Mouse (Mus musculus): Measurements from ENCODE around the gene Myl12a.

Gene Myl12a

GRCm38 (mm10) chr17:70986831-70987660, 15.6 kb downstream of the Myl12a start:
- no peak for DNase-seq

GRCm38 (mm10) chr17:70986355-70986740, 16.3 kb downstream of the Myl12a start:
- DNase-seq = no peak

- peak; percentile 16 for DNase-seq
These were observed 16.9 kb downstream of the Myl12a start for GRCm38 (mm10) chr17:70985501-70986354.

GRCm38 (mm10) chr17:70979345-70980223, 23.1 kb downstream of the Myl12a start:
- peak; percentile 21 for DNase-seq

GRCm38 (mm10) chr17:70977799-70978198, 24.9 kb downstream of the Myl12a start:
- DNase-seq = no peak

GRCm38 (mm10) chr17:70974065-70974464, 28.6 kb downstream of the Myl12a start:
- peak; percentile 63 for DNase-seq

- peak; percentile 18 for DNase-seq
These were observed 29.3 kb downstream of the Myl12a start for GRCm38 (mm10) chr17:70973398-70973797.

GRCm38 (mm10) chr17:70971206-70971605, 31.5 kb downstream of the Myl12a start:
- no peak for DNase-seq

GRCm38 (mm10) chr17:70968606-70969191, 34.0 kb downstream of the Myl12a start:
- DNase-seq = no peak

GRCm38 (mm10) chr17:70967646-70968045, 35.0 kb downstream of the Myl12a start:
- no peak for DNase-seq

GRCm38 (mm10) chr17:70967191-70967590, 35.5 kb downstream of the Myl12a start:
- DNase-seq = no peak

GRCm38 (mm10) chr17:70966126-70966525, 36.6 kb downstream of the Myl12a start:
- DNase-seq = no peak

GRCm38 (mm10) chr17:70965281-70965680, 37.4 kb downstream of the Myl12a start:
- no peak for DNase-seq

GRCm38 (mm10) chr17:70963546-70963945, 39.1 kb downstream of the Myl12a start:
- DNase-seq = peak; percentile 86

GRCm38 (mm10) chr17:70951266-70951665, 51.4 kb downstream of the Myl12a start:
- DNase-seq = no peak

GRCm38 (mm10) chr17:70949171-70949570, 53.5 kb downstream of the Myl12a start:
- DNase-seq = no peak

- no peak for DNase-seq
These were observed 54.0 kb downstream of the Myl12a start for GRCm38 (mm10) chr17:70948721-70949120.

- DNase-seq = no peak
These were observed 58.9 kb downstream of the Myl12a start for GRCm38 (mm10) chr17:70943779-70944178.
